Mouse (Mus musculus): ENCODE results near the gene Fbxw2.
"Not testable (repeated sequence)": the region's sequence is repeated elsewhere in the genome, so short reads cannot be mapped to it uniquely, and the experiment has no call there.

Gene Fbxw2

DNA sequence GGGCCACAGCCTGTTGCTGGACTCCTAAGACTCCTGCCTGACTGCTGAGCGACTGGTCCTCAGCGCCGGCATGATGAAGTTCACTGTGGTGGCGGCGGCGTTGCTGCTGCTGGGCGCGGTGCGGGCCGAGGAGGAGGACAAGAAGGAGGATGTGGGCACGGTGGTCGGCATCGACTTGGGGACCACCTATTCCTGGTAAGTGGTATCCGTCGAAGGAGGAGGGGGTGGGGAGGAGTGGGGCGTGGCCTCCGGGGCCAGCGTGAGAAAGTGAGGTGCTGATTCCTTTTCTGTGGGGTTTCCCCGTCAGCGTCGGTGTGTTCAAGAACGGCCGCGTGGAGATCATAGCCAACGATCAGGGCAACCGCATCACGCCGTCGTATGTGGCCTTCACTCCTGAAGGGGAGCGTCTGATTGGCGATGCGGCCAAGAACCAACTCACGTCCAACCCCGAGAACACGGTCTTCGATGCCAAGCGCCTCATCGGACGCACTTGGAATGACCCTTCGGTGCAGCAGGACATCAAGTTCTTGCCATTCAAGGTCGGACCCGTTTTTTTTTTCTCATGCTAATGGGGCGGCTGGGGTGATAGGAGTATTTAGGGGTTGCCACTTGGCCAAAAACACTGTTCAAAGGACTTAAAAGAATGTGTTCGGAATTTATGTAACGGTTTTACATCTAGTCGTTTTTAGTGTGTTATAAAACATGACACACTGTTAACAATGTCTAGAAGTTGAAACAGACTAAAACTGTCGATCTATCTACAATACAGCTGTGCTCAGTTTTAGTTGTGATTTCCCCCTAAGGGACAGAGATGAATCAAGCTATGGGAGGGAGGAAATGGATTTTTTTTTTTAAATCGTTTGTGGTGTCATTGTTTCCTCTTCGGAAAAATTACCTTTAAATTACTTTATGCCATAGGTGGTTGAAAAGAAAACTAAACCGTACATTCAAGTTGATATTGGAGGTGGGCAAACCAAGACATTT lies 53.6 kb downstream of the Fbxw2 start:
- DNase-seq (ENCODE audit: low spot score), result peak; percentile 65

DNA sequence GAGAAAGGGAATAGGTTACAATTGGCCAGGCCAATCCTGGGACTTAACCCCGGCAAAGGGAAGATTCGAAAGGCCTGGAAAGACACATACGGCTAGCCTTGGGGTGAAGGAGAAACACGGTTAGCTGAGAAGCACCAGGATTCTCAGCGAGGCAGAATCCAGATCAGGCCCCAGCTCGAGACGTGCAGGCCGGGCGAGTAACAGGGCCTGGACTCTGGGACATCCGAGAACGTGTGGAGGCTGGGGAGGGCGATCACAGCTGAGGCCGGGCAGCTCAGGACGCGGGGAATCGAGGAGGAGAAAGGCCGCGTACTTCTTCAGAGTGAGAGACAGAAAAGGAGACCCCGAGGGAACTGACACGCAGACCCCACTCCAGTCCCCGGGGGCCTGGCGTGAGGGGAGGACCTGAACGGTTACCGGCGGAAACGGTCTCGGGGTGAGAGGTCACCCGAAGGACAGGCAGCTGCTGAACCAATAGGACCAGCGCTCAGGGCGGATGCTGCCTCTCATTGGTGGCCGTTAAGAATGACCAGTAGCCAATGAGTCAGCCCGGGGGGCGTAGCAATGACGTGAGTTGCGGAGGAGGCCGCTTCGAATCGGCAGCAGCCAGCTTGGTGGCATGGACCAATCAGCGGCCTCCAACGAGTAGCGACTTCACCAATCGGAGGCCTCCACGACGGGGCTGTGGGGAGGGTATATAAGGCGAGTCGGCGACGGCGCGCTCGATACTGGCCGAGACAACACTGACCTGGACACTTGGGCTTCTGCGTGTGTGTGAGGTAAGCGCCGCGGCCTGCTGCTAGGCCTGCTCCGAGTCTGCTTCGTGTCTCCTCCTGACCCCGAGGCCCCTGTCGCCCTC lies 54.5 kb downstream of the Fbxw2 start, which contains the start of gene Hspa5:
TSS of gene Hspa5 (plus strand) at position 603 of the 859 bp plus-strand sequence.
- peak; percentile 99 for DNase-seq (ENCODE audit: low spot score)

- DNase-seq (ENCODE audit: low spot score), result no peak
Measured at GRCm38 (mm10) chr2:34770951-34771350, 55.2 kb downstream of the Fbxw2 start.

- no peak for DNase-seq (ENCODE audit: low spot score)
Measured at GRCm38 (mm10) chr2:34770049-34770448, 56.1 kb downstream of the Fbxw2 start.

- no peak for DNase-seq (ENCODE audit: low spot score)
Measured at GRCm38 (mm10) chr2:34764801-34765200, 61.3 kb downstream of the Fbxw2 start.

- DNase-seq (ENCODE audit: low spot score), result no peak
Measured at GRCm38 (mm10) chr2:34762872-34763271, 63.2 kb downstream of the Fbxw2 start.

GRCm38 (mm10) chr2:34762174-34762573 lies 63.9 kb downstream of the Fbxw2 start:
- no peak for DNase-seq (ENCODE audit: low spot score)

DNA sequence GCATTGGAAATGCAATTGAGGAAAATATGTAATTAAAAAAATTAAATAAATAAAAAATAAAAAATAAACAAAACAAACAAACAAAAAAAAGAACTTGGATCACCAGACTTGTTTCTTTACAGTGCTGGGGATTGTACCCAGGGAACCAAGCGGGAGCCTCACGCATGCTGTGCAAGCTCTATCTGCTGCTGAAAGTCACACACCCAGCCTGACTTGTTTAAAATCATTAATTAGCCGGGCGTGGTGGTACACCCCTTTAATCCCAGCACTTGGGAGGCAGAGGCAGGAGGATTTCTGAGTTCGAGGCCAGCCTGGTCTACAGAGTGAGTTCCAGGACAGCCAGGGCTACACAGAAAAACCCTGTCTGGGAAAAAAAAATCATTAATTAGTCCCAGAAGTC lies 64.8 kb downstream of the Fbxw2 start:
- DNase-seq (ENCODE audit: low spot score), result not testable (repeated sequence)

GRCm38 (mm10) chr2:34757341-34757740 lies 68.8 kb downstream of the Fbxw2 start:
- DNase-seq (ENCODE audit: low spot score), result no peak

- no peak for DNase-seq (ENCODE audit: low spot score)
Measured at GRCm38 (mm10) chr2:34754551-34755358, 71.4 kb downstream of the Fbxw2 start, which contains the start of gene Gapvd1. TSS of gene Gapvd1 (minus strand) at chr2:34755232.
